Mouse (Mus musculus) intestine, postnatal 0 days (tissue): Measurements from ENCODE around the gene Cdc37. TPM values are rescaled to one million over a fixed set of nuclear protein-coding genes. Genes with fewer than 3 reads are reported as not detected.

Experiments
- ATAC-seq: fragments of 200-750 bp; cut with Nextera tagmentation; 2 replicates; pipeline ENCODE4 v1.8.0; 2017; ENCODE audit warnings: mild to moderate bottlenecking, moderate TSS enrichment, moderate library complexity
- H3K27ac ChIP-seq: fragments of 300-500 bp; sonication (generic); 2 replicates; pipeline ENCODE4 v1.5.1; 2014; ENCODE audit warnings: mild to moderate bottlenecking, low read depth, low read length, moderate library complexity
- H3K27me3 ChIP-seq: fragments of 300-500 bp; sonication (generic); replicated peaks from 2 replicates; pipeline ENCODE4 v1.6.1; 2014; ENCODE audit warnings: low read length, mixed read lengths; ENCODE audit not compliant: control insufficient read depth, insufficient read depth
- H3K36me3 ChIP-seq: fragments of 300-500 bp; sonication (generic); 2 replicates; pipeline ENCODE4 v1.6.1; 2014; ENCODE audit warnings: mild to moderate bottlenecking, moderate library complexity; ENCODE audit not compliant: control insufficient read depth, insufficient read depth
- H3K4me1 ChIP-seq: fragments of 300-500 bp; sonication (generic); replicated peaks from 2 replicates; pipeline ENCODE4 v1.6.1; 2014; ENCODE audit warnings: antibody characterized with exemption, low read length, mixed read lengths; ENCODE audit not compliant: control insufficient read depth, insufficient read depth
- H3K4me2 ChIP-seq: fragments of 300-500 bp; sonication (generic); replicated peaks from 2 replicates; pipeline ENCODE4 v1.6.1; 2014; ENCODE audit warnings: low read depth, mild to moderate bottlenecking, moderate library complexity
- H3K4me3 ChIP-seq: fragments of 300-500 bp; sonication (generic); 2 replicates; pipeline ENCODE4 v1.5.1; 2014; ENCODE audit warnings: low read depth, low read length
- H3K9ac ChIP-seq: fragments of 300-500 bp; sonication (generic); 2 replicates; pipeline ENCODE4 v1.6.1; 2014; ENCODE audit warnings: mild to moderate bottlenecking, low read depth, low read length
- H3K9me3 ChIP-seq: fragments of 300-500 bp; sonication (generic); 2 replicates; pipeline ENCODE4 v1.6.1; 2016; ENCODE audit warnings: mixed run types; ENCODE audit not compliant: control insufficient read depth
- CTCF ChIP-seq: sonication (generic); IDR thresholded peaks from 2 replicates; pipeline ENCODE4 v1.5.1; 2016; ENCODE audit warnings: low read depth, mild to moderate bottlenecking, control low read depth, antibody characterized with exemption, moderate library complexity
- WGBS: fragments of 180-500 bp; shearing (Covaris S2); extraction: QIAGEN DNeasy Blood & Tissue Kit; methylation state at CpG from one replicate; pipeline ENCODE4 v1.1.7; 2014; 5-methylcytosine and 5-hydroxymethylcytosine counted together
- polyA plus RNA-seq: library from polyadenylated mRNA; unstranded; fragments of >200 nt; fragmentation: Nextera tagmentation; extraction: Ambion mirVana; gene quantifications from 2 replicates; pipeline ENCODE4 v1.2.1, GENCODE M21; 2015

Cdc37 gene
- polyA plus RNA-seq, 1 experiment from 2014 or later, result 115 TPM

- Histone ChIP-seq H3K4me3 (no peak overlapping the region), H3K9me3 (no peaks in the 10 kb centered on the region), H3K9ac (peak overlapping the region; percentile 31; the same call in 1 of the 2 replicates), H3K36me3 (no peaks in the 10 kb centered on the region; the same call in 1 of the 2 replicates), H3K27ac (no peak overlapping the region), H3K4me1 (no peaks in the 10 kb centered on the region), H3K27me3 (no peaks in the 10 kb centered on the region), H3K4me2 (no peak overlapping the region)
- no peak for TF ChIP-seq CTCF
- peak; percentile 55; the same call in 1 of the 2 replicates for ATAC-seq
- WGBS, result 41% methylated on average over 8 of the region's 8 CpGs
These were observed 52.0 kb downstream of the Cdc37 start for GRCm38 (mm10) chr9:21097793-21098192.

GRCm38 (mm10) chr9:21095958-21096357, 53.8 kb downstream of the Cdc37 start:
- H3K4me3 ChIP-seq, result no peak overlapping the region
- H3K9ac ChIP-seq, result no peak overlapping the region
- no peak overlapping the region for H3K27ac ChIP-seq
- WGBS, result 94% methylated on average over 4 of the region's 4 CpGs
- H3K36me3 ChIP-seq, result no peaks in the 10 kb centered on the region
- H3K27me3 ChIP-seq, result no peaks in the 10 kb centered on the region
- no peak for ATAC-seq
- H3K9me3 ChIP-seq, result no peaks in the 10 kb centered on the region
- no peak overlapping the region for H3K4me2 ChIP-seq
- no peak for TF ChIP-seq CTCF
- no peaks in the 10 kb centered on the region for H3K4me1 ChIP-seq

- Histone ChIP-seq H3K4me1 (no peaks in the 10 kb centered on the region), H3K4me2 (no peak overlapping the region), H3K4me3 (no peak overlapping the region), H3K9ac (no peak overlapping the region), H3K9me3 (no peaks in the 10 kb centered on the region), H3K36me3 (peaks cover 17% of the 10 kb centered on the region), H3K27ac (no peak overlapping the region), H3K27me3 (no peaks in the 10 kb centered on the region)
- TF ChIP-seq CTCF, result no peak
- no peak for ATAC-seq
- whole genome bisulfite sequencing, result 94% methylated on average over 9 of the region's 9 CpGs
These were observed 56.4 kb downstream of the Cdc37 start for GRCm38 (mm10) chr9:21093423-21093822.

- peak within 1 kb of the TSS; percentile 84 for H3K27ac ChIP-seq
- H3K4me1 ChIP-seq, result no peaks in the 10 kb centered on the region
- H3K9ac ChIP-seq, result peak within 1 kb of the TSS; percentile 63
- no peak for TF ChIP-seq CTCF
- peaks cover 28% of the 10 kb centered on the region for H3K36me3 ChIP-seq
- H3K4me2 ChIP-seq, result peak within 1 kb of the TSS; percentile 75
- no peaks in the 10 kb centered on the region for H3K27me3 ChIP-seq
- ATAC-seq, result peak; percentile 98
- H3K4me3 ChIP-seq, result peak within 1 kb of the TSS; percentile 61
- WGBS, result under 1% methylated on average over 54 of the region's 54 CpGs
- no peaks in the 10 kb centered on the region for H3K9me3 ChIP-seq
These were observed 58.0 kb downstream of the Cdc37 start, which contains the start of the genes Gm38431 and Raver1 for GRCm38 (mm10) chr9:21091707-21092320. Gene Gm38431 (minus strand): TSS chr9:21091997. Gene Raver1 (minus strand): TSS chr9:21092008.

DNA sequence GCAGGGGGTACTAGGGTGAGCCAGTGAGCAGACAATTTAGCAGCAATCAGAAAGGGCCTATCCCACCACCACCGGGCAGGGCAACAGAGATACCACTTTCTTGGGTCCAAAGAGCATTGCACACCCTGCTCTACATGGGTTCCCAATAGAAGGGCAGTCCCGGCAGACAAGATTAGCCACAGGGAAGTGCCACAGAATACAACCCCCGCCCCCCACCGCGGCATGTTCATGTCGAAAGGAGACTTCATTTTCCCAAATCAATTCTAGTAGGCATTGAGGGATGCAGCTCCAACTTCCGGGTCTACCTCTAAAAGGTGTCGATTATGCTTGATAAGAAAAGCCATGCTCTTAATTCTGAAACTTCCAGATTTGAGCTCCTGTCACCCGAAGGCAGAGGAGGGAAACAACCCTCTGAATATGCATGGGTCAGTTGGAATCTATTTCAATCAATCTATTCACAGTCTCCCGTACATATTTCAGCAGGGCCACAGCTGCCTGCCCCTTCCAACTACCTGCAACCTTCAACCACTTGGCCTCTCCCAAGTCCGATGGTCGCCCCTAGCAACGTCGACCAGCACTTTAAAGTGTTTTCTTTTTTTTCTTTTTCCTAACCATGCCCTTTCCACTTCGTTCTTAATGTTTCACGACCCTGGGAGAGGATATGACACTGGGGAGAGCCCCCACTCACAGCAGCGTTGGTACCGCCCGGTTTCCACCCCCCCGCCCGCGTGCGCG, 58.6 kb downstream of the Cdc37 start:
- peak; percentile 58 for ATAC-seq

GRCm38 (mm10) chr9:21090537-21090936, 59.2 kb downstream of the Cdc37 start:
- 65% methylated on average over 1 of the region's 1 CpGs for WGBS
- no peak for TF ChIP-seq CTCF
- H3K27ac ChIP-seq, result peak overlapping the region; percentile 11; the same call in 1 of the 2 replicates

More for the DNA sequence above, 58.6 kb downstream of the Cdc37 start:
- peak overlapping the region; percentile 75 for H3K4me2 ChIP-seq
- TF ChIP-seq CTCF, result no peak
- H3K9ac ChIP-seq, result peak overlapping the region; percentile 63
- H3K4me1 ChIP-seq, result no peaks in the 10 kb centered on the region
- H3K9me3 ChIP-seq, result no peaks in the 10 kb centered on the region
- H3K4me3 ChIP-seq, result peak overlapping the region; percentile 61
- H3K27me3 ChIP-seq, result no peaks in the 10 kb centered on the region
- peaks cover 34% of the 10 kb centered on the region for H3K36me3 ChIP-seq
- WGBS, result 1% methylated on average over 24 of the region's 24 CpGs
- H3K27ac ChIP-seq, result peak overlapping the region; percentile 84

More at GRCm38 (mm10) chr9:21090537-21090936, 59.2 kb downstream of the Cdc37 start:
- peak overlapping the region; percentile 61 for H3K4me3 ChIP-seq
- no peak for ATAC-seq
- H3K36me3 ChIP-seq, result peaks cover 40% of the 10 kb centered on the region
- no peaks in the 10 kb centered on the region for H3K4me1 ChIP-seq
- H3K9me3 ChIP-seq, result no peaks in the 10 kb centered on the region
- H3K4me2 ChIP-seq, result peak overlapping the region; percentile 75
- H3K27me3 ChIP-seq, result no peaks in the 10 kb centered on the region
- no peak overlapping the region for H3K9ac ChIP-seq
